Mouse (Mus musculus) CH12F3 (cell line): ENCODE results near the gene Cipc.

Experiments used
- in situ Hi-C: fragments of 300-500 bp; cut with MboI; formaldehyde crosslinking; loops from 2 replicates; pipeline ENCODE4 v1.14.3; 2020; ENCODE audit warnings: low sequenced_read_pairs

Gene Cipc

DNA sequence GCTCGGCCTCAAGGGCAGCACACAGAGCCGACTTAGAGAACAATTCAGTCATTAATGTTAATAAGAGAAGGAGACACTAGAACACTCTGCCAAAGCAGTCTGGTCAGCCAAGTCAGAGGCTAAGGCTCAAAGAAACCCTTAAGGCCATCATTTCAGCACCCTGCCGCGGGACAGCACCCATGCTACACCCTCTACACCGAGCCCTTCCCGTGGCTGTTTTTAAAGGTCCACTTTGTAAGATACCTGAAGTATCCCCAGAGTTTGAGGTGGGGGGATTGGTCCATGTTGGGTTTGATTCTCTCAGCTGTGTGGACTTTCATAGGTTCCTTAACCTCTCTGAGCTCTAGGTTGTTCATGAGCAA lies 37.3 kb downstream of the Cipc start:
- in situ Hi-C loops = no loop called here

GRCm38 (mm10) chr12:86986562-86986961 lies 39.7 kb downstream of the Cipc start:
- in situ Hi-C loops = no loop called here

GRCm38 (mm10) chr12:86988227-86988626 lies 41.4 kb downstream of the Cipc start:
- in situ Hi-C loops = no loop called here

- in situ Hi-C loops = no loop called here
Observed at GRCm38 (mm10) chr12:86989378-86989777, 42.5 kb downstream of the Cipc start.

DNA sequence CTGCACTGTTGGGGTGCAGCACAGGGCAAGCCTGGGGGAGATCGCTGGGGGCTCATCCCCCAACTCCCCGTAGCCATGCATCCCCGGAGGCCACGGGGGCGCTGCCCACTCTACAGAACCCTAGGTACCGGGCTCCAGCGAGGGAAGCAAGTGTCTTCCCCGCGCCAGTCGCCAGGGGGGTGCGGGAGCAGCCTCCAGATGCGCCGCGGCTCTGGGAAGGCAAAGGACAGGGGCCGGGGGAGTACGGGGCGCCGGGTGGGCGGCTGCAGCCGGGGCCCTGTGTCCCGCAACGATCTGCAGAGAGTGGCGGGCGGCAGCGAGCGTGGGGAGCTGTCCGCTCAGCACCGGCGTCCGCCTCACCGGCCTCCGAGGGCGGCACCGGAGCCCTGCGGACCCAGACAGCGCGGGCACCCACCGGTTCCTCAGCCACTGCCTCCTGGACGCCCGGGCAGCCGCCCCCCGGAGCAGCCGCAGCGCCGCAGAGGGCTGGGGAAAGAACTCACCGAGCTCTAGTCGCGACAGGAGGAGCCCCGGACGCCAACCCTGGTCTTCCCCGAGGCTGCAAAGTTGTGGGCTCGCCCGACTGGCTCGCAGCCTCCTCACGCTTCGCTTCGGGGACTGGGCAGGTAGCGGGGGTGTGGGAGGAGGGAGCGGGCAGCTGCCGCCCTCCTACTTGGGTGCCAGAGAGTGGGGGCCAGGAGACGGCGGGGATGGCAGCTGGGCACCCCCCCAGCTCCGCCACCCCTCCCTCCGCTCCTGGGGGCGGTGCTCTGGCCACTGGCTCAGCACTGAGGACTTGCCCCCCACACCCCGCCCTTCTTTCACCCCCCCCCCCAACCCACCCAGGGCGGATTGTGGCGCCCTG lies 43.3 kb downstream of the Cipc start, which contains the start of gene Zdhhc22:
TSS of gene Zdhhc22 (minus strand) at position 541 of the 865 bp plus-strand sequence.
- in situ Hi-C loops = no loop called here

- in situ Hi-C loops = no loop called here
Observed at GRCm38 (mm10) chr12:86990755-86991110, 43.9 kb downstream of the Cipc start.

DNA sequence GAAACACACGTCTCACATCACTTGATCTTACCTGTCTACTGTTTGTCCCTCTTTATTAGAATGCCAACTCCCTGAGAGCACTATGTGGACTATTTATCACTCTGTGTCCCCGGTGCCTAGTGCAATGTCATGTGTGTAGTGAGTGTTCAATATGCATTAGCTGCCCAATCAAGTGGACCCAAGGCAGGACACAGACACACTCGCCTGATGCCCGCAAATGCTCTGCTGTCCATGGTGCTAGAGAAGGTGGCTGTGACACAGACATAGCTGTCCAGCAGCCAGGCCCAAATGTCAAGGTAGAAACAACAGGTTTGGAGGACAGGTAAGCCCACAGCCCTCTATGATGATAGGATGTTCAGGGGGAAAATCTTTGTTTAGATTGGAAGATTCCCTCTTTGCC lies 47.3 kb downstream of the Cipc start:
- in situ Hi-C loops = no loop called here

GRCm38 (mm10) chr12:86994776-86995175 lies 47.9 kb downstream of the Cipc start:
- in situ Hi-C loops = no loop called here

GRCm38 (mm10) chr12:86995931-86996330 lies 49.1 kb downstream of the Cipc start:
- in situ Hi-C loops = no loop called here

DNA sequence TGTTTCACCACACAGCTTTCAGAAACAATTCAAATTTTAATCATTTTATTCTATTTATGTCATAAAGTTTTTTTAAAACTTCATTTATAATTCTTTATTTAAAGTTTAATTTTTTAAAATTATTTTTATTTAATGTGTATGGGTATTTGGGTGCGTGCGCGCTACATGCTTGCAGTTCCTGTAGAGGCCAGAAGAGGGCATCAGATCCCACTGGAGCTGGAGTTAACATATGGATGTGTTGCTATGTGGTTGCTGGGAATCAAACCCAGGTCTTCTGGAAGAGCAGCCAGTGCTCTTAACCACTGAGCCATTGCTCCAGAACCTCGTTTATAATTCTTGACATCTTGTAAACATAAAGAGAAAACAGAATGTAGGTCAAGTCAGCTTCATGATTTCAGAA lies 51.9 kb downstream of the Cipc start:
- in situ Hi-C loops = no loop called here

- in situ Hi-C loops = no loop called here
Observed at GRCm38 (mm10) chr12:86999283-86999820, 52.5 kb downstream of the Cipc start.

DNA sequence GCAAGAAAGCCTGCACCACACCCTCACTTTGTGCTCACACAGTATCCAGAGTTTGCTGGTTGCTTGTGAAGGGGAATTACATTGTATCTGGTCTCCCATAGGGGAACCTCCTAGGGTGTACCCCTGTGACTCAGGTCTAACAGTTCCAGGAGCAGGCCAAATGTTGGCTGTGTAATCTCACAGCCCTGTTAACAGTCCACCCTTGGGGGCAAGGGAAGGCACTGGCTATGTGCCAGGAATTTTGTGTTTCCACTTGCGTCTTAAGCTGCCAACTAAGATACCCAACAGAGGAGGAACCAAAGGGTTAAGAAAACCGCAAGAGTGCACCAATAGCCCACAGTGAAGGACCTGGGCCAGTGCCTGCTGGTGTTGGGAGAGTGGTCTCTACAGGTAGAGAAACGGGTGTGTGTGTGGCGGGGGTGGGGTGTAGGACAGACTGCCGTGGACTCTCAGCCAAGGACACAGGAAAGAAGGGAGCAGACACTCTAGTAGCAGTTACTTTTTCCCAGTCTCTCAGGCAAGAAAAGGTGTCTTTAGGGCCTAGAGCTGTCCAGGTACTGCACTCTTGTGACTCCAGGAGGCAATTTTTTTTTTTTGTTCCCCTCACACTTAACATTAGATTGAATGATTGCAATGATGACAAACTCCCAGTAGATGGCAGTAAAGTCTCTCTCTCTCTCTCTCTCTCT lies 53.5 kb downstream of the Cipc start:
- in situ Hi-C loops = no loop called here

- in situ Hi-C loops = no loop called here
Observed at GRCm38 (mm10) chr12:87000840-87001176, 54.0 kb downstream of the Cipc start.

- in situ Hi-C loops = no loop called here
Observed at GRCm38 (mm10) chr12:87002209-87002608, 55.4 kb downstream of the Cipc start.

DNA sequence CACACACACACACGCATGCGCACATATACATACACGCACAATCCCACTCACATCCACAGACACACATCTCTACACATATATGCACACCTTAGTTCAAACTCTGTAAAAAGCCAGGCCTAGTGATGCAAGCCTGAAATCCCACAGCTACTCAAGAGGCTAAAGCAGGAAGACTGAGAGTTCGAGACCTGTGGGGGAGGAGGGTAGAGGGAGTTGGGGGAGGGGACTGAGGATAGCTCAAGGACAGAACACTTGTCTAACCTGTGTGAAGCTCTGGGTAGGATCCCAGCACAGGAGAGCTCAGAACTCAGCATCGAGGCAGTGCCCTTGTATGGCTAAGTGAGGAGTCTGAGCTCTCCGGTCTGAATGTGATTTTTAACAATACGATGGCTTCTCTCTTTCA lies 56.0 kb downstream of the Cipc start:
- in situ Hi-C loops = no loop called here

- in situ Hi-C loops = no loop called here
Observed at GRCm38 (mm10) chr12:87003606-87004005, 56.8 kb downstream of the Cipc start.

GRCm38 (mm10) chr12:87004596-87004995 lies 57.8 kb downstream of the Cipc start:
- in situ Hi-C loops = no loop called here
